In the genomic region with DNA sequence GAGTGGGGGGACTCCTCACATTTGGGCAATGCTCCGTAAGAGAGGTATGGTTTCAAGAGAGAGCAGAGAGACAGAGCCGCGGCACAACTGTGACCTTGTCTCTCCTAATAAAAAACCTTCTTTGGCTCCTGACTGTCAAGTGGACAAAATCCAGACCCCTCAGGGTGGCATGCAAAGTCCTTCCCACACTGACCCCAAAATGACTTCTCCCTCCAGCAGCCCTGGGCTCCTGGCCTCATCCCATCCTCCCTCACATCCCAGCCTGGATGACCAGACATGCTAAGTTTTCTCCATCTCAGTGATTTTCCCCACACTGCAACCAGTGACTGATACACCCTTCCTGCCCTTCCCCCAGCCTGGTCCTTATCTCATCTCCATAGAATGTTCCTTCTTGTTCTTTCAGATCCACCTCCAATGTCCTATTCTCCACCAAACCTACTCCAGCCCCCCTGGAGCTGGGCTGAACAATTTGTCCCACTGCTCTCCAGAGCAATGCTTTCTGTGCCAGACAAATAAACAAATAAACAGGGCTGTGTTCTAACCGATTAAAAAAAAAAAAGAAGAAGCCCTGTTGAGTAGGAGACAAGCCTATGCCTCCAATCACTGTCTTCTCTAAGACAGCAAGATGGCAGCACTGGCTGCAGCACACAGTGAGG, we compare ENCODE assay signal across 20 mouse cellular contexts.
DNase-seq lines count a peak whose midpoint lies in the region; ATAC-seq lines count a peak whose summit lies in the region.
"Had no signal": no experiment of that assay in that cellular context is flagged by ENCODE, and none has a peak within 500 bp of the region (broad histone marks: within the 10 kb centered on the region; RNA-seq: fewer than 3 reads in every experiment).

No protein-coding gene starts in this region.

- peaks cover 61% of the 10 kb centered on the region for H3K4me1 ChIP-seq in heart, embryonic 12.5 days (replicated peaks)
- peaks cover 44% of the 10 kb centered on the region for H3K4me1 ChIP-seq in hindbrain, embryonic 10.5 days (replicated peaks)
- peaks cover 6% of the 10 kb centered on the region for H3K4me1 ChIP-seq in hindbrain, embryonic 11.5 days (replicated peaks; ENCODE audit: control insufficient read depth, insufficient read depth, low read length)

- no peak overlapping the region for H3K4me3 ChIP-seq in heart, embryonic 12.5 days
- no peak overlapping the region for H3K4me3 ChIP-seq in hindbrain, embryonic 10.5 days
- no peak overlapping the region for H3K4me3 ChIP-seq in hindbrain, embryonic 11.5 days (ENCODE audit: low read depth, low read length)
- H3K4me3 ChIP-seq: embryonic facial prominence, embryonic 13.5 days; erythroblast, embryonic 14.5 days; forebrain, embryonic 12.5 days; hindbrain, embryonic 12.5 days; left cerebral cortex, adult 2 months; limb, embryonic 15.5 days; liver, embryonic 15.5 days; lung, embryonic 15.5 days; midbrain, embryonic 12.5 days had no signal

- peak; percentile 41 for DNase-seq in adrenal gland, postnatal 14 days
- no peak for DNase-seq in adrenal gland, postnatal 10 days
- no peak for DNase-seq in heart, postnatal 14 days
- no peak for DNase-seq in hindbrain, embryonic 10.5 days (ENCODE audit: low spot score)
- no peak for DNase-seq in hindbrain, embryonic 11.5 days (ENCODE audit: low spot score)
- DNase-seq in testis, postnatal 14 days (ENCODE audit: low spot score), result peak; percentile 32
- no peak for DNase-seq in testis, postnatal 10 days (ENCODE audit: low spot score)
- DNase-seq: adrenal gland, postnatal 36 days; kidney, adult 18-20 months; kidney, postnatal 10 days had no signal

- H3K4me2 ChIP-seq in heart, embryonic 12.5 days, result peak overlapping the region; percentile 2; the same call in 1 of the 2 replicates
- H3K4me2 ChIP-seq in hindbrain, embryonic 11.5 days (replicated peaks; ENCODE audit: low read depth, low read length), result no peak overlapping the region
- H3K4me2 ChIP-seq: embryonic facial prominence, embryonic 13.5 days; forebrain, embryonic 12.5 days; hindbrain, embryonic 12.5 days; limb, embryonic 15.5 days; liver, embryonic 15.5 days; lung, embryonic 15.5 days; midbrain, embryonic 12.5 days had no signal

- H3K27ac ChIP-seq in heart, embryonic 12.5 days (ENCODE audit: poor library complexity, severe bottlenecking), result peak overlapping the region; percentile 70
- H3K27ac ChIP-seq in hindbrain, embryonic 10.5 days, result peak overlapping the region; percentile 35; the same call in 1 of the 2 replicates
- H3K27ac ChIP-seq in hindbrain, embryonic 11.5 days (ENCODE audit: low read depth, low read length), result no peak overlapping the region
- H3K27ac ChIP-seq: embryonic facial prominence, embryonic 13.5 days; forebrain, embryonic 12.5 days; hindbrain, embryonic 12.5 days; left cerebral cortex, adult 2 months; limb, embryonic 15.5 days; liver, embryonic 15.5 days; lung, embryonic 15.5 days; midbrain, embryonic 12.5 days had no signal

- intact Hi-C loops in heart, postnatal 14 days (cut with DNase I), result loop anchor here (5.0 kb wide), 1 partner anchor 174 kb away; no protein-coding TSS in a partner anchor

- no peaks in the 10 kb centered on the region for H3K9me3 ChIP-seq in heart, embryonic 12.5 days (replicated peaks)
- H3K9me3 ChIP-seq in hindbrain, embryonic 10.5 days, result no peaks in the 10 kb centered on the region
- no peaks in the 10 kb centered on the region for H3K9me3 ChIP-seq in hindbrain, embryonic 11.5 days (ENCODE audit: control insufficient read depth, low read length)
- H3K9me3 ChIP-seq: embryonic facial prominence, embryonic 13.5 days; forebrain, embryonic 12.5 days; hindbrain, embryonic 12.5 days; limb, embryonic 15.5 days; liver, embryonic 15.5 days; lung, embryonic 15.5 days; midbrain, embryonic 12.5 days had no signal

- WGBS in heart, embryonic 12.5 days, result 25% methylated on average over 4 of the region's 4 CpGs
- 90% methylated on average over 4 of the region's 4 CpGs for WGBS in hindbrain, embryonic 10.5 days
- 80% methylated on average over 4 of the region's 4 CpGs for WGBS in hindbrain, embryonic 11.5 days

- peak; percentile 31; the same call in 1 of the 2 replicates for ATAC-seq in heart, embryonic 12.5 days (ENCODE audit: insufficient number of reproducible peaks, low FRiP score)
- ATAC-seq in hindbrain, embryonic 11.5 days (ENCODE audit: low FRiP score), result no peak

- H3K27me3 ChIP-seq in heart, embryonic 12.5 days (replicated peaks), result no peaks in the 10 kb centered on the region
- H3K27me3 ChIP-seq in hindbrain, embryonic 10.5 days (ENCODE audit: insufficient read depth, poor library complexity, severe bottlenecking), result peaks cover 9% of the 10 kb centered on the region; the same call in 1 of the 2 replicates
- H3K27me3 ChIP-seq in hindbrain, embryonic 11.5 days (ENCODE audit: control insufficient read depth, insufficient read depth, low read length), result no peaks in the 10 kb centered on the region
- H3K27me3 ChIP-seq: embryonic facial prominence, embryonic 13.5 days; forebrain, embryonic 12.5 days; limb, embryonic 15.5 days; lung, embryonic 15.5 days had no signal

- H3K9ac ChIP-seq in heart, embryonic 12.5 days, result no peak overlapping the region
- no peak overlapping the region for H3K9ac ChIP-seq in hindbrain, embryonic 11.5 days (ENCODE audit: low read depth, low read length)
- H3K9ac ChIP-seq: embryonic facial prominence, embryonic 13.5 days; forebrain, embryonic 12.5 days; hindbrain, embryonic 12.5 days; limb, embryonic 15.5 days; liver, embryonic 15.5 days; lung, embryonic 15.5 days; midbrain, embryonic 12.5 days had no signal

- H3K36me3 ChIP-seq in heart, embryonic 12.5 days, result no peaks in the 10 kb centered on the region
- H3K36me3 ChIP-seq in hindbrain, embryonic 10.5 days, result no peaks in the 10 kb centered on the region
- H3K36me3 ChIP-seq in hindbrain, embryonic 11.5 days (ENCODE audit: control insufficient read depth, insufficient read depth, low read length), result no peaks in the 10 kb centered on the region
- H3K36me3 ChIP-seq: embryonic facial prominence, embryonic 13.5 days; forebrain, embryonic 12.5 days; hindbrain, embryonic 12.5 days; limb, embryonic 15.5 days; liver, embryonic 15.5 days; lung, embryonic 15.5 days; midbrain, embryonic 12.5 days had no signal

Comparison
In these comparisons a context has a peak if more than half of its experiments do, and no peak if none do; other contexts are left out.
1. DNase-seq: peak in adrenal gland, postnatal 14 days (single experiment) and testis, postnatal 14 days (single experiment); none in adrenal gland, postnatal 10 days (single experiment), heart, postnatal 14 days (0 of 2), hindbrain, embryonic 10.5 days (single experiment), hindbrain, embryonic 11.5 days (single experiment) and testis, postnatal 10 days (single experiment).